In genomic region chr6:103959002-103959401, GRCm38 (mm10) we compare ENCODE assay signal across 22 mouse cellular contexts.
DNase-seq lines count a peak whose midpoint lies in the region; ATAC-seq and TF ChIP-seq lines count a peak whose summit lies in the region.
"Had no signal": no experiment of that assay in that cellular context is flagged by ENCODE, and none has a peak within 500 bp of the region (broad histone marks: within the 10 kb centered on the region; RNA-seq: fewer than 3 reads in every experiment).

No protein-coding gene starts in this region.

- no peaks in the 10 kb centered on the region for H3K36me3 ChIP-seq in forebrain, postnatal 0 days (ENCODE audit: insufficient read depth)
- H3K36me3 ChIP-seq in forebrain, embryonic 15.5 days = no peaks in the 10 kb centered on the region
- H3K36me3 ChIP-seq in midbrain, postnatal 0 days (ENCODE audit: insufficient read depth, low read length) = no peaks in the 10 kb centered on the region
- H3K36me3 ChIP-seq in midbrain, embryonic 15.5 days (replicated peaks) = no peaks in the 10 kb centered on the region
- H3K36me3 ChIP-seq in hindbrain, embryonic 14.5 days (replicated peaks; ENCODE audit: control insufficient read depth, insufficient read depth) = no peaks in the 10 kb centered on the region
- H3K36me3 ChIP-seq: limb, embryonic 12.5 days; midbrain, embryonic 10.5 days; neural tube, embryonic 15.5 days had no signal

- no peaks in the 10 kb centered on the region for H3K27me3 ChIP-seq in forebrain, postnatal 0 days (ENCODE audit: insufficient read depth, low read length)
- H3K27me3 ChIP-seq in forebrain, embryonic 15.5 days = no peaks in the 10 kb centered on the region
- H3K27me3 ChIP-seq in midbrain, postnatal 0 days (ENCODE audit: insufficient read depth, low read length) = no peaks in the 10 kb centered on the region
- H3K27me3 ChIP-seq in midbrain, embryonic 15.5 days (replicated peaks) = no peaks in the 10 kb centered on the region
- H3K27me3 ChIP-seq in hindbrain, embryonic 14.5 days (ENCODE audit: control insufficient read depth, insufficient read depth, low read length) = no peaks in the 10 kb centered on the region
- H3K27me3 ChIP-seq: limb, embryonic 12.5 days; neural tube, embryonic 15.5 days had no signal

- peak; percentile 61 for DNase-seq in forebrain, postnatal 0 days
- DNase-seq in midbrain, postnatal 0 days (ENCODE audit: low spot score) = peak; percentile 11
- DNase-seq in frontal cortex, adult 2 months (ENCODE audit: extremely low spot score in 1 of 2, low spot score in 1 of 2) = peak; percentile 11 to 48
- DNase-seq in telencephalon, adult 2 months (ENCODE audit: low read depth, low spot score) = peak; percentile 64
- no peak for DNase-seq in hindbrain, embryonic 14.5 days (ENCODE audit: low spot score)
- DNase-seq: adrenal gland, postnatal 36 days; cerebellum, adult 8-10 months; gastrocnemius, postnatal 10 days; heart, adult 11 months; kidney, postnatal 36 days; liver, postnatal 0 days; thymus, postnatal 25 days had no signal

- H3K9ac ChIP-seq in forebrain, postnatal 0 days = no peak overlapping the region
- H3K9ac ChIP-seq in forebrain, embryonic 15.5 days (replicated peaks) = no peak overlapping the region
- no peak overlapping the region for H3K9ac ChIP-seq in midbrain, postnatal 0 days (replicated peaks; ENCODE audit: low read length, poor library complexity, severe bottlenecking)
- no peak overlapping the region for H3K9ac ChIP-seq in midbrain, embryonic 15.5 days
- H3K9ac ChIP-seq in hindbrain, embryonic 14.5 days = no peak overlapping the region
- H3K9ac ChIP-seq: limb, embryonic 12.5 days; liver, postnatal 0 days; neural tube, embryonic 15.5 days had no signal

- no peak overlapping the region for H3K4me2 ChIP-seq in forebrain, postnatal 0 days (ENCODE audit: low read depth)
- no peak overlapping the region for H3K4me2 ChIP-seq in forebrain, embryonic 15.5 days (replicated peaks)
- no peak overlapping the region for H3K4me2 ChIP-seq in midbrain, postnatal 0 days (ENCODE audit: low read depth, low read length, poor library complexity, severe bottlenecking)
- no peak overlapping the region for H3K4me2 ChIP-seq in midbrain, embryonic 15.5 days
- H3K4me2 ChIP-seq in hindbrain, embryonic 14.5 days (replicated peaks) = no peak overlapping the region
- H3K4me2 ChIP-seq: heart, embryonic 11.5 days; limb, embryonic 12.5 days; liver, embryonic 11.5 days; neural tube, embryonic 15.5 days had no signal

- H3K9me3 ChIP-seq in forebrain, postnatal 0 days (ENCODE audit: low read length) = no peaks in the 10 kb centered on the region
- no peaks in the 10 kb centered on the region for H3K9me3 ChIP-seq in forebrain, embryonic 15.5 days
- H3K9me3 ChIP-seq in midbrain, postnatal 0 days (ENCODE audit: low read length) = no peaks in the 10 kb centered on the region
- no peaks in the 10 kb centered on the region for H3K9me3 ChIP-seq in midbrain, embryonic 15.5 days
- H3K9me3 ChIP-seq in hindbrain, embryonic 14.5 days (ENCODE audit: control insufficient read depth, low read length) = no peaks in the 10 kb centered on the region
- H3K9me3 ChIP-seq: limb, embryonic 12.5 days; midbrain, embryonic 10.5 days; neural tube, embryonic 15.5 days had no signal

- no peak overlapping the region for H3K4me3 ChIP-seq in forebrain, postnatal 0 days (ENCODE audit: low read depth, low read length)
- no peak overlapping the region for H3K4me3 ChIP-seq in forebrain, embryonic 15.5 days
- no peak overlapping the region for H3K4me3 ChIP-seq in midbrain, postnatal 0 days (ENCODE audit: low read depth, low read length)
- no peak overlapping the region for H3K4me3 ChIP-seq in midbrain, embryonic 15.5 days
- H3K4me3 ChIP-seq in hindbrain, embryonic 14.5 days (replicated peaks; ENCODE audit: low read length) = no peak overlapping the region
- H3K4me3 ChIP-seq: limb, embryonic 12.5 days; midbrain, embryonic 10.5 days; neural tube, embryonic 15.5 days had no signal

- no peaks in the 10 kb centered on the region for H3K4me1 ChIP-seq in forebrain, postnatal 0 days (ENCODE audit: insufficient read depth)
- H3K4me1 ChIP-seq in forebrain, embryonic 15.5 days = no peaks in the 10 kb centered on the region
- H3K4me1 ChIP-seq in midbrain, postnatal 0 days (ENCODE audit: insufficient read depth, low read length) = no peaks in the 10 kb centered on the region
- H3K4me1 ChIP-seq in midbrain, embryonic 15.5 days = no peaks in the 10 kb centered on the region
- H3K4me1 ChIP-seq in hindbrain, embryonic 14.5 days (replicated peaks; ENCODE audit: control insufficient read depth, insufficient read depth, low read length) = no peaks in the 10 kb centered on the region
- H3K4me1 ChIP-seq: limb, embryonic 12.5 days; midbrain, embryonic 10.5 days; neural tube, embryonic 15.5 days had no signal

- no peak for TF ChIP-seq CTCF in forebrain, postnatal 0 days (IDR thresholded peaks at IDR 0.05; ENCODE audit: low read depth)
- TF ChIP-seq CTCF in midbrain, postnatal 0 days (IDR thresholded peaks at IDR 0.05) = no peak

- peak; percentile 59; the same call in 1 of the 2 replicates for ATAC-seq in forebrain, postnatal 0 days
- ATAC-seq in forebrain, embryonic 15.5 days (replicated peaks) = no peak
- no peak for ATAC-seq in midbrain, postnatal 0 days (ENCODE audit: low FRiP score)
- ATAC-seq in midbrain, embryonic 15.5 days (replicated peaks) = no peak
- no peak for ATAC-seq in hindbrain, embryonic 14.5 days (ENCODE audit: low FRiP score)
- ATAC-seq: hindbrain, embryonic 16.5 days; intestine, embryonic 16.5 days; liver, postnatal 0 days; lung, postnatal 0 days had no signal

- H3K27ac ChIP-seq in forebrain, postnatal 0 days (ENCODE audit: low read depth, low read length) = no peak overlapping the region
- no peak overlapping the region for H3K27ac ChIP-seq in forebrain, embryonic 15.5 days (replicated peaks)
- no peak overlapping the region for H3K27ac ChIP-seq in midbrain, postnatal 0 days (ENCODE audit: low read depth, low read length)
- H3K27ac ChIP-seq in midbrain, embryonic 15.5 days = no peak overlapping the region
- no peak overlapping the region for H3K27ac ChIP-seq in hindbrain, embryonic 14.5 days
- H3K27ac ChIP-seq: limb, embryonic 12.5 days; midbrain, embryonic 10.5 days; neural tube, embryonic 15.5 days had no signal

- 57% methylated on average over 2 of the region's 2 CpGs for WGBS in forebrain, postnatal 0 days
- 66% methylated on average over 2 of the region's 2 CpGs for WGBS in forebrain, embryonic 15.5 days
- 81% methylated on average over 2 of the region's 2 CpGs for WGBS in midbrain, postnatal 0 days
- 94% methylated on average over 2 of the region's 2 CpGs for WGBS in midbrain, embryonic 15.5 days
- WGBS in hindbrain, embryonic 14.5 days = 93% methylated on average over 2 of the region's 2 CpGs
